Mouse (Mus musculus) embryonic facial prominence, embryonic 15.5 days (tissue): ENCODE measurements at regions not wholly inside any gene's neighbourhood (a gene's known extent, or its start where the extent isn't known, plus 50 kb on each side); places are given as distances from the start of the nearest gene placed in this dataset.

Experiments
- ATAC-seq: fragments of 200-750 bp; cut with Nextera tagmentation; 2 replicates; pipeline ENCODE4 v1.8.0; 2017; ENCODE audit warnings: low read depth, moderate TSS enrichment; ENCODE audit not compliant: insufficient number of reproducible peaks, low FRiP score, low TSS enrichment
- H3K27ac ChIP-seq: fragments of 300-500 bp; sonication (generic); replicated peaks from 2 replicates; pipeline ENCODE4 v1.5.1; 2015; ENCODE audit warnings: mild to moderate bottlenecking, inconsistent platforms
- H3K27me3 ChIP-seq: fragments of 300-500 bp; sonication (generic); 2 replicates; pipeline ENCODE4 v1.6.1; 2015; ENCODE audit warnings: inconsistent platforms
- H3K36me3 ChIP-seq: fragments of 300-500 bp; sonication (generic); 2 replicates; pipeline ENCODE4 v1.6.1; 2015; ENCODE audit warnings: mild to moderate bottlenecking, inconsistent platforms
- H3K4me1 ChIP-seq: fragments of 300-500 bp; sonication (generic); 2 replicates; pipeline ENCODE4 v1.6.1; 2015; ENCODE audit warnings: inconsistent platforms
- H3K4me2 ChIP-seq: fragments of 300-500 bp; sonication (generic); replicated peaks from 2 replicates; pipeline ENCODE4 v1.6.1; 2015; ENCODE audit warnings: mild to moderate bottlenecking, inconsistent platforms
- H3K4me3 ChIP-seq: fragments of 300-500 bp; sonication (generic); replicated peaks from 2 replicates; pipeline ENCODE4 v1.5.1; 2015; ENCODE audit warnings: mild to moderate bottlenecking, inconsistent platforms
- H3K9ac ChIP-seq: fragments of 300-500 bp; sonication (generic); 2 replicates; pipeline ENCODE4 v1.6.1; 2015; ENCODE audit warnings: inconsistent platforms
- H3K9me3 ChIP-seq: fragments of 300-500 bp; sonication (generic); replicated peaks from 2 replicates; pipeline ENCODE4 v1.6.1; 2016; ENCODE audit warnings: inconsistent platforms
- WGBS: fragments of 180-500 bp; shearing (Covaris S2); methylation state at CpG from one replicate; pipeline ENCODE4 v1.1.7; 2015; 5-methylcytosine and 5-hydroxymethylcytosine counted together

DNA sequence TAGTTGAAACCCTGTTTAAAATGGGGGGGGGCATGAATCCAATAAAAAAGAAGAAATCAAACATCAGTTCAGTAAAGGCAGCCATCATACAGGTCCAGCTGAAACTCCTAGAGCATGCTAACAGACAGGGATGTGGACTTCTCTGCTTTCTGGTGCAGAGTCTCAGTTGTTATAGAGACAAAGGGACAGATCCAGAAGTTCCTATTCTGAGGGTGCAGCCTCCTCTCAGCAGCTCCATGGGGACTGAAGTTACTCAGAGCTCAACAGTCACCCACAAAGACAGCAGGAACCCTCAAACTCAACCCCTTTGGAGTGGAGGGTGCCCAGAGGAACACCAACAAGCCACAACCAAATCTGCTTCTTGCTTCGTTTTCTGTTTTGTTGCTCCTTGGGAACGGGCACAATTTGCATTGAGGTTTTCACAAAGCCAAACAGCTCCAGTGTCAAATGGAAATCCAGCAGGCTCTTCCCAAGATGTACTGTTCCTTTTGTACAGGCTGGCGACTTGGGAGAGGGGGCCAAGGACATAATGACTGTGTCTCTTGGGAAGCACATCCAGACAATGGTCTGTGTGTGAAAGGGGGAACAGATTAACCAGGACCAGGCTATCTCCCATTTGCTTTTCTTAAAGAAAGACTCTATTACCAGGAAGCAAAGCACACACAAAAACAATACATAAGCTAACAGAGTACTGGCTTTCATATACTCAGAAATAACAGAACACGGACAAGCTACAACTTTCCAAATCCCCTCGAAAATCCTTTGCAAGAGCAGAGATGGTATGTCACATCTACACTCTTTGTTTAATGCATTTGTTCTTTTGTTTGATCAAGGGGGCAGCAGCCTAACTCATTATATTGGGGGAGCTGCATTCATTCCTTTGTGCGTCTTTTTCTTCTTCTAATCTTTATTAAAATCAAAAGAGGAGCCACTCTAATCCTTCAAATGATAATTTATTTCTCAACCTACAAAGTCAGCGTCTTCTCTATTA is 332.6 kb upstream of the Zfp462 start:
- no peaks in the 10 kb centered on the region for H3K27me3 ChIP-seq
- H3K27ac ChIP-seq, result no peak overlapping the region
- WGBS, result 54% methylated on average over 7 of the region's 7 CpGs
- H3K9me3 ChIP-seq, result no peaks in the 10 kb centered on the region
- no peaks in the 10 kb centered on the region for H3K36me3 ChIP-seq
- no peak overlapping the region for H3K4me2 ChIP-seq
- ATAC-seq, result no peak
- H3K4me3 ChIP-seq, result no peak overlapping the region
- H3K9ac ChIP-seq, result no peak overlapping the region
- H3K4me1 ChIP-seq, result no peaks in the 10 kb centered on the region

DNA sequence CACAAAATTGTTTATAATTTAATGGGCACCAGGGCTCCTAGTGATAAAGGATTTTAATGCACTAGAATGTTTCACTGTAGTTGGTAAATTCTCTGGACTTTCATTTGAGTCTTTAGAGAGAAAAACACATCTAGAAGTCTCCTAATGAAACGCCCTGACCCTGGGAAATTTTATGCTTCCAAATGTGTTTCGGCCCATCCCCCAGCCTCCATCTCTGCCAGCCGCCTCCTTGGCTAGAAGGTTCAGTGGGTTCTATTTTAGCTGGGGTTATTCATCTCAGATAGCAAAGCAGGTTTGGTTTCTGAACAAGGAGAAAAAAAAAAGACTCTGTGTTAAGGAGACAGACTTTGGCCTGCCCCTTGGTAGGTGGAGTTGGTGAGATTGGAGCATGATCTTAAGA is 331.8 kb upstream of the Zfp462 start:
- no peaks in the 10 kb centered on the region for H3K4me1 ChIP-seq
- WGBS, result 69% methylated on average over 3 of the region's 3 CpGs
- H3K36me3 ChIP-seq, result no peaks in the 10 kb centered on the region
- no peaks in the 10 kb centered on the region for H3K27me3 ChIP-seq
- H3K4me2 ChIP-seq, result no peak overlapping the region
- no peak for ATAC-seq
- H3K9ac ChIP-seq, result no peak overlapping the region
- H3K4me3 ChIP-seq, result no peak overlapping the region
- H3K9me3 ChIP-seq, result no peaks in the 10 kb centered on the region
- no peak overlapping the region for H3K27ac ChIP-seq

DNA sequence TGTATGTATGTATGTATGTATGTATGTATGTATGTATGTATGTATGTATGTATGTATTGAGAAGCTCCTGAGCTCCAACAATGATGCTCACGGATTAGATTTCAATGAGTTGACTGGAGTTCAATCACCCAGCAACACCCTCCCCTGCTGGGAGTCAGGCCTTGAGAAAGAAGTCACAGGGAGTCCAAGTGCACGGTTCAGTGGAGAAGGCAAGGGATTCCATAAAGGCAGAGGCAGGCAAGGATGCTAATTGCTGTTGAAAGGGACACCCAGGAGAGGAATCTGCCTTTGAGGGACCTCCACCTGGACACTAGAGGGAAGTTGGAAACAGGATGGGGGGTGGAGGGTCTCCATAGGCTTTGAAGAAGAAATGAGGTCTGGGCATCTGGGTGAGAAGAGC is 331.2 kb upstream of the Zfp462 start:
- H3K9ac ChIP-seq, result no peak overlapping the region
- H3K9me3 ChIP-seq, result no peaks in the 10 kb centered on the region
- WGBS, result 76% methylated on average over 2 of the region's 2 CpGs
- no peak overlapping the region for H3K27ac ChIP-seq
- H3K27me3 ChIP-seq, result no peaks in the 10 kb centered on the region
- H3K4me3 ChIP-seq, result no peak overlapping the region
- no peaks in the 10 kb centered on the region for H3K4me1 ChIP-seq
- ATAC-seq, result no peak
- no peak overlapping the region for H3K4me2 ChIP-seq
- H3K36me3 ChIP-seq, result no peaks in the 10 kb centered on the region

DNA sequence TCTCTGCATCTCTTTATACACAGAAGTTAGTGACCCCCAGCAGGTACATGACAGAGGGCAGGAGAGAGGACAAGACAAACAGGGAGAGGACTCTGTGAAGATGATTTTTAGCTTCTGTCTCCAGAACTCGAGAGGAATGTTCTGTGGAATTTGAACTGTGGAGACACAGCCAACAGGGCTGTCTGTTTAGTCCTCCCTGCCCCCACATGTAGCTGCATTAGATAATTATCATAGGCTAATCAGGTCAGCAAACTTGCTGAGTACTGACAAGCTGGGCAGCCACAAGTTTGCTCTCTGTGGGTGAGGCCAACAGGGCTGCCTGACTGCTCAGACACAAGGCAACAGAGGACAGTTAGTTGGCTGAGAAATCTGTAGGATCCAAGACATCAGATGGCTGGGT is 329.0 kb upstream of the Zfp462 start:
- Histone ChIP-seq H3K27ac (no peak overlapping the region), H3K36me3 (no peaks in the 10 kb centered on the region), H3K4me3 (no peak overlapping the region), H3K4me1 (no peaks in the 10 kb centered on the region), H3K4me2 (no peak overlapping the region), H3K9me3 (no peaks in the 10 kb centered on the region), H3K27me3 (no peaks in the 10 kb centered on the region), H3K9ac (no peak overlapping the region)
- ATAC-seq, result no peak
- 0% methylated on average over 1 of the region's 1 CpGs for WGBS

DNA sequence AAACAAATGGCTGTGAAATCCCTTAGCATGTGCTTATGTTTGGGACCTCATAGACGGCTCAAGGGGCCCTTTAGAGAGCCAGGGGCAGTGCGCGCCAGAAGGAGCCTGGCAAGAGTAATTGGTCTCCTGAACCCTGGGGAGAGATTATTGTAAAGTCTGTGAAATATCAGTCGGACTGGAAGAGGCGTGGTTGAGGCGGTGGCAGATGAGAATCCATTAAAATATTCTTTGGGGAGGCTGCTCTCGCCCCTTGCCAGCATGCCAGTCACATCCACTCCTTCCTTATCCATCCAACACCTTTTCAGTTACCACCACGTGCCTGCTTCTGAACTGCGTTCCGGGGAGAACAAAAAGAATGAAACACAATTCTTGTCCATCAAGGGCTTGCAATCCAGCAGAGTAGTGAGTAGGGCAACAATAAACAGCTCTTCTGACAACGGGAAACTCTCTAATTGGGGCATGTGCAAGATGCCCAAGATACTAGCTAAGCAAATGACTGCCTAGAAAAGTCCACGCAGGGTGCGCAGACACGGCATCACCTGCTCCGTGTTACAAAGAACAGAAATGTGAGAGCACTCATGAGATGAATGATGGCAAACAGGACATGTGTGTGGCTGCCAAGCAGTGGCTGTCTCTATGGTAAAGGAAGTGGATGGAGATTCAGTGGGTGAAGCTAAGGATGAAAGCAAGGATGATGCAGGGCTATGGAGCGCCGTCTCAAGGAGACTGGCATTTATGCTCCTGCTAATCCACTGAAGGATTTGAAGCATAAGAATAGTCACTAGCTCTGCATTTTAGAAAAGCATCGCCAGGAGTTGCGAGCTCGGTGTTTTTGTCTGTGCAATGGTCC is 320.6 kb upstream of the Zfp462 start:
- ATAC-seq, result no peak
- no peaks in the 10 kb centered on the region for H3K36me3 ChIP-seq
- H3K27me3 ChIP-seq, result no peaks in the 10 kb centered on the region
- no peak overlapping the region for H3K27ac ChIP-seq
- no peak overlapping the region for H3K4me3 ChIP-seq
- no peak overlapping the region for H3K4me2 ChIP-seq
- no peaks in the 10 kb centered on the region for H3K4me1 ChIP-seq
- H3K9me3 ChIP-seq, result no peaks in the 10 kb centered on the region
- no peak overlapping the region for H3K9ac ChIP-seq
- WGBS, result 78% methylated on average over 20 of the region's 20 CpGs

DNA sequence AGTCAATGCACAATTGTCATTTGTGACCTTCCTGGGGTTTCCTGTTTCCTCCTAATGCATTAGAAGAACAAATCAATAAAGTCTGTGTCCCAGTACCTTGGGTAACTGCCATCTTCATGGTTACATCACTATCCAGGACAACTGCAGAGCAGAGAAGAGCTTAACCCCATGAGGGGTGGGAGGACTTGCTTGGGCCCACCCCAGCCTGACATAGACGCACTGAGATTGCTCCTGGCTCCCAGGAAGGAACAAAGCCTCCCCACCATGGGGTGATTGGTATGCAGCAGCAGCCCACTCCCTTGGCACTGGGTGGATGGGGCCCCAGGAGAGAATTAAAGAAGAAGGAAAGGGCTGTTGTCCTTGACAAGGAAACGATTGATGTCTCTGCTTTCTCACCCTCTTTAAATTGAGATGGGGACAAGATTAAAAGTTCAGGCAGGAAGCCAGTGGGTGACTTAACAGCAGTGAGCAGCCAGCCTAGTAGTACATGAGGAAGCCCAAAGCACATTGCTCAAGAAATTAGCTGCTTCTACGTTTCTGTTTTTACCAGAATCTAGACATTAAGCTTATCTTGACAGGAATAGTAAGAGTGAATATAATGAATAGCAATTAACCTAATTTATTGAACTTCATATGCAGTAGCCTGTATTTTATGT is 307.7 kb upstream of the Zfp462 start:
- Histone ChIP-seq H3K4me2 (no peak overlapping the region), H3K4me3 (no peak overlapping the region), H3K9me3 (no peaks in the 10 kb centered on the region), H3K27ac (no peak overlapping the region), H3K36me3 (no peaks in the 10 kb centered on the region), H3K27me3 (no peaks in the 10 kb centered on the region), H3K4me1 (no peaks in the 10 kb centered on the region), H3K9ac (no peak overlapping the region)
- WGBS, result 32% methylated on average over 3 of the region's 3 CpGs
- ATAC-seq, result no peak

DNA sequence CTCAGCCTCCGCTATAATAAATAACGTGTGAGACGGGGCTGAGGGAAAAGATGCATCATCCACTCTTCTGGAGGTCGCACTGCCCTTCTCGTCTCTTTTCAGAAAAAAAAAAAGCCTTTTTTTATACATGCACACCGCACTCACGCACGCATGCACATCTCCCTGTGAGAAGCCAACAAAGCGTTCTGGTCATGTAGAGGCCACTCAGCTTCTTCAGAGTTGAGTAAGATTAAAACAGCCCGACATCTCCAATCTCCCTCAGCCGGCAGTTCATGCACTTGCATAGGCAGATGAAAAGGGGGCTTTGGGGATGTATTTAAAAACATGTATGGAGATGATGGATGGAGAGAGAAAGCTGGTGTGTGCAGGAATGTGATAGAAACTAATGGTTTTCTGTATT is 298.8 kb upstream of the Zfp462 start:
- Histone ChIP-seq H3K36me3 (no peaks in the 10 kb centered on the region), H3K27ac (no peak overlapping the region), H3K9ac (no peak overlapping the region), H3K9me3 (no peaks in the 10 kb centered on the region), H3K4me2 (no peak overlapping the region), H3K4me1 (no peaks in the 10 kb centered on the region), H3K27me3 (no peaks in the 10 kb centered on the region), H3K4me3 (no peak overlapping the region)
- 86% methylated on average over 11 of the region's 11 CpGs for WGBS
- ATAC-seq, result no peak

DNA sequence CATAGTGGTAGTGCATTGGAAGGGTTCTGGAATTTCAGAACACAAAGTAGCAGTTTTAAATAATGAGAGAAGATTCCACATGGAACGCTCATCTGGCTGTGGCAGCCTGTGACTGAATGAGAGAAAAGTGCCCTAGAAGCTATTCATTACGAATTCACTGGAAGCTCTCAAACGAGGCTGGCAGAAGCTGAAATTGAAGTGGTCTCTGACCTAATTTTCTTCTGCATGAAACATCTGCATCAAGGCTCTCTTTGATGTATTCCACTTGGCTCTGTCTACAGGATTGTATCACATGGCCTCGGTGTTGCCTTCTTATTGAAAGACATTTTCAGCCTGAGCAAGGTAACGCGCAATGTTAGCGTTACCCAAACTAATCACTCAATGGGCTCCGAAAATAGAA is 298.4 kb upstream of the Zfp462 start:
- Histone ChIP-seq H3K27ac (no peak overlapping the region), H3K9me3 (no peaks in the 10 kb centered on the region), H3K9ac (no peak overlapping the region), H3K4me2 (no peak overlapping the region), H3K4me1 (no peaks in the 10 kb centered on the region), H3K27me3 (no peaks in the 10 kb centered on the region), H3K4me3 (no peak overlapping the region), H3K36me3 (no peaks in the 10 kb centered on the region)
- 45% methylated on average over 8 of the region's 8 CpGs for WGBS
- no peak for ATAC-seq

DNA sequence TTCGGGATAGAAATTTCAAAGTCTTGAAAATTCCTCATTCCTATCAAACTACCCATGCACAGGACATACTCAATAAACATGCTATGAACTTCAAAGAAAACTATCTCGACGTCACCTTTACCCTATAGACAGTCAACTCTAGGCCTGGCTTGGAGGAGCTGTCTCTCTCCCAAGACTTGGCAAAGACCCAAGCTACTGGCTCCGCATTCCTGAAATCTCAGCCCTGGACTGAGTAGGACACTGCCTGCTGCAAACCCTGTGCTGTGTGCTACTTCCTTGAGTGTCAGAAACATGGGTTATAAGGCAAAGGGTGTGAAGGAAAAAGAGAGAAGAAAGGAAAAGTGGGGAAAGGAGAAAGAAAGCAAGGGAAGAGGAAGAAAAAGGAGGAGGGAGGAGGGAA is 296.6 kb upstream of the Zfp462 start:
- Histone ChIP-seq H3K9ac (no peak overlapping the region), H3K27me3 (no peaks in the 10 kb centered on the region), H3K36me3 (no peaks in the 10 kb centered on the region), H3K4me1 (peaks cover 12% of the 10 kb centered on the region; the same call in 1 of the 2 replicates), H3K27ac (no peak overlapping the region), H3K4me3 (no peak overlapping the region), H3K9me3 (no peaks in the 10 kb centered on the region), H3K4me2 (no peak overlapping the region)
- ATAC-seq, result no peak
- WGBS, result 72% methylated on average over 4 of the region's 4 CpGs

DNA sequence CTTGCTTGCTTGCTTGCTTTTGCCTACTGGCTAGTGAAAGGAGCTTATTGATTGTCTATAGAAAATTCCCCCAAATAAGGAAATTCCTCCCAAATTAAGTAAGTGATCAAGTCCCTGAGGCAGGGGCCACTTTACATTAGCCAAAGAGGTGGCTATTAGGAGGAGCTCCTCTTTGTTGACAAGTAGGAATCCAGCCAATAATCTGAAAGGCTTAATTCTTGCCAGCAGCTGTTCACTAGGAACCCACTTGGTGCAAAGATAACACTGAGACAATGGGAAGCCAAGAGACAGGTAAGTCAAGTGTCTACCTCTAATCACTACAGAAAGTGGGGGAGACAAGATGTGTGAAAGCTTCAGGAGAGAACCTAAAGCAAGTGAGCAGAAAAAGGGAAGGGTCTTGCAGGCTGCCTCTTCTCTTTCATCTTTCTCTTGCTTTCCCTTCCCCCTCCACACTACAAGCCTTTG is 293.2 kb upstream of the Zfp462 start:
- no peaks in the 10 kb centered on the region for H3K36me3 ChIP-seq
- H3K4me3 ChIP-seq, result no peak overlapping the region
- H3K4me1 ChIP-seq, result peaks cover 13% of the 10 kb centered on the region; the same call in 1 of the 2 replicates
- H3K4me2 ChIP-seq, result no peak overlapping the region
- H3K27me3 ChIP-seq, result no peaks in the 10 kb centered on the region
- no peaks in the 10 kb centered on the region for H3K9me3 ChIP-seq
- no peak overlapping the region for H3K9ac ChIP-seq
- no peak for ATAC-seq
- no peak overlapping the region for H3K27ac ChIP-seq
